Mouse (Mus musculus) CD4-positive, CD25-positive, alpha-beta regulatory T cell, adult 2 months (primary cell): Measurements from ENCODE around the gene Plcl2.
A peak's percentile ranks its signal among the peaks of the same experiment; 100 is the strongest.
"Not testable (repeated sequence)": the region's sequence is repeated elsewhere in the genome, so short reads cannot be mapped to it uniquely, and the experiment has no call there.

ENCODE experiments used
- DNase-seq: peaks from one replicate; pipeline ENCODE4 v3.0.0-alpha.2; 2012; ENCODE audit warnings: low read depth, low spot score

Plcl2 gene

GRCm38 (mm10) chr17:50668681-50669208, 159.5 kb downstream of the Plcl2 start:
- DNase-seq, result no peak

- no peak for DNase-seq
Measured at GRCm38 (mm10) chr17:50671416-50671815, 162.2 kb downstream of the Plcl2 start.

GRCm38 (mm10) chr17:50674580-50674979, 165.4 kb downstream of the Plcl2 start:
- no peak for DNase-seq

- DNase-seq, result no peak
Measured at GRCm38 (mm10) chr17:50675231-50675630, 166.0 kb downstream of the Plcl2 start.

GRCm38 (mm10) chr17:50677334-50677733, 168.1 kb downstream of the Plcl2 start:
- no peak for DNase-seq

GRCm38 (mm10) chr17:50677978-50678712, 168.9 kb downstream of the Plcl2 start:
- DNase-seq, result peak; percentile 32

- no peak for DNase-seq
Measured at GRCm38 (mm10) chr17:50678748-50679147, 169.5 kb downstream of the Plcl2 start.

GRCm38 (mm10) chr17:50679613-50680534, 170.7 kb downstream of the Plcl2 start:
- DNase-seq, result no peak

- DNase-seq, result no peak
Measured at GRCm38 (mm10) chr17:50682696-50683095, 173.5 kb downstream of the Plcl2 start.

GRCm38 (mm10) chr17:50684960-50685645, 175.9 kb downstream of the Plcl2 start:
- no peak for DNase-seq

GRCm38 (mm10) chr17:50687670-50688069, 178.5 kb downstream of the Plcl2 start:
- no peak for DNase-seq

- no peak for DNase-seq
Measured at GRCm38 (mm10) chr17:50688135-50688534, 178.9 kb downstream of the Plcl2 start.

- DNase-seq, result not testable (repeated sequence)
Measured at GRCm38 (mm10) chr17:50698410-50698809, 189.2 kb downstream of the Plcl2 start.

GRCm38 (mm10) chr17:50710497-50711222, 201.5 kb downstream of the Plcl2 start:
- no peak for DNase-seq

GRCm38 (mm10) chr17:50717586-50717985, 208.4 kb downstream of the Plcl2 start:
- DNase-seq, result no peak

GRCm38 (mm10) chr17:50724376-50724775, 215.2 kb downstream of the Plcl2 start:
- no peak for DNase-seq

GRCm38 (mm10) chr17:50726265-50726664, 217.1 kb downstream of the Plcl2 start:
- no peak for DNase-seq

- peak; percentile 19 for DNase-seq
Measured at GRCm38 (mm10) chr17:50729031-50729430, 219.8 kb downstream of the Plcl2 start.

GRCm38 (mm10) chr17:50729577-50729976, 220.4 kb downstream of the Plcl2 start:
- peak; percentile 72 for DNase-seq

GRCm38 (mm10) chr17:50730896-50731295, 221.7 kb downstream of the Plcl2 start:
- peak; percentile 34 for DNase-seq

- DNase-seq, result peak; percentile 71
Measured at GRCm38 (mm10) chr17:50731876-50732275, 222.7 kb downstream of the Plcl2 start.
